Comparison of ENCODE assay signal across 15 mouse cellular contexts in the genomic region with DNA sequence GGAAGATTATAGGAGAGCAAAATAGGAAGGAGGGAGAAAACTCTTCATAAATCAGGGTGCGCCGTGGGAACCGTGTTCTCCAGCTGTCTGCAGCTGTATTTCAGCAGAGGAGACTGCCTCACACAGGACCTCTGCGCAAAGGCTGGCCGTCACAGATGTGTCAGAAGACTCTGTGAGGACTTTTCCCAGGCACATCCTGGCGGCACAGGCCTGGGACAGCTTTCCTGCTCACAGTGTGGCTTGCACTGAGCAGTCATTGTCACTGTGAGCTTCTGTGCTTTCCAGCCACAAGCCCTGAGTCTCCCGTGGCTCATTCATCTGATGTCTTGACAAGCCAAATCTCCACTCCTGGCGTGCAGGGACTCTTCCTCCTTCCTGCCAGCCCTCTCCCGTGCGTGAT.
DNase-seq lines count a peak whose midpoint lies in the region; ATAC-seq and TF ChIP-seq lines count a peak whose summit lies in the region.
"Had no signal": no experiment of that assay in that cellular context is flagged by ENCODE, and none has a peak within 500 bp of the region (broad histone marks: within the 10 kb centered on the region; RNA-seq: fewer than 3 reads in every experiment).

No protein-coding gene starts in this region.

- peak; percentile 47; the same call in 1 of the 2 replicates for ATAC-seq in lung, postnatal 0 days
- peak; percentile 52; the same call in 1 of the 2 replicates for ATAC-seq in midbrain, embryonic 16.5 days
- ATAC-seq: inflammation-experienced regulatory T-cells, adult 6 months had no signal

- peak; percentile 28 for DNase-seq in adrenal gland, postnatal 14 days
- no peak for DNase-seq in adrenal gland, adult 8-10 months
- DNase-seq in lung, postnatal 0 days (ENCODE audit: low spot score): peak; percentile 26
- DNase-seq in lung, postnatal 14 days: no peak
- DNase-seq in hindbrain, embryonic 10.5 days (ENCODE audit: low spot score): no peak
- DNase-seq in cerebellum, postnatal 25 days: no peak
- no peak for DNase-seq in thymus, adult 2 months
- DNase-seq: cerebellum, adult 9-10 months had no signal

- no peaks in the 10 kb centered on the region for H3K27me3 ChIP-seq in lung, postnatal 0 days (replicated peaks; ENCODE audit: insufficient read depth, low read length)
- H3K27me3 ChIP-seq in hindbrain, embryonic 10.5 days (ENCODE audit: insufficient read depth, poor library complexity, severe bottlenecking): no peaks in the 10 kb centered on the region
- no peaks in the 10 kb centered on the region for H3K27me3 ChIP-seq in midbrain, embryonic 16.5 days (ENCODE audit: control insufficient read depth, insufficient read depth, low read depth, low read length)
- no peaks in the 10 kb centered on the region for H3K27me3 ChIP-seq in thymus, adult 2 months (ENCODE audit: control insufficient read depth, insufficient read depth, low read length)
- H3K27me3 ChIP-seq: CH12.LX; kidney, embryonic 15.5 days had no signal

- TF ChIP-seq POLR2A in thymus, adult 2 months (IDR thresholded peaks at IDR 0.05; ENCODE audit: control insufficient read depth, extremely low read depth, insufficient read depth, low read length, poor library complexity): no peak

- WGBS in lung, postnatal 0 days: 70% methylated on average over 10 of the region's 10 CpGs
- 71% methylated on average over 10 of the region's 10 CpGs for WGBS in hindbrain, embryonic 10.5 days
- 44% methylated on average over 10 of the region's 10 CpGs for WGBS in midbrain, embryonic 16.5 days
- WGBS in thymus, adult 2 months: 85% methylated on average over 10 of the region's 10 CpGs

- H3K4me3 ChIP-seq in lung, postnatal 0 days (ENCODE audit: low read depth, low read length): no peak overlapping the region
- H3K4me3 ChIP-seq in hindbrain, embryonic 10.5 days: no peak overlapping the region
- H3K4me3 ChIP-seq in midbrain, embryonic 16.5 days (ENCODE audit: low read depth, low read length): no peak overlapping the region
- H3K4me3 ChIP-seq in thymus, adult 2 months (ENCODE audit: control insufficient read depth, insufficient read depth, low read length): no peak overlapping the region
- H3K4me3 ChIP-seq: heart, embryonic 10.5 days; kidney, embryonic 15.5 days; myocyte had no signal

- no peak for TF ChIP-seq EP300 in lung, postnatal 0 days (IDR thresholded peaks at IDR 0.05)

- H3K9me3 ChIP-seq in lung, postnatal 0 days (ENCODE audit: low read length): no peaks in the 10 kb centered on the region
- H3K9me3 ChIP-seq in hindbrain, embryonic 10.5 days: no peaks in the 10 kb centered on the region
- H3K9me3 ChIP-seq in midbrain, embryonic 16.5 days (replicated peaks; ENCODE audit: control insufficient read depth, low read length, poor library complexity, severe bottlenecking): no peaks in the 10 kb centered on the region
- H3K9me3 ChIP-seq: heart, embryonic 10.5 days; kidney, embryonic 15.5 days had no signal

- no peak for TF ChIP-seq CTCF in lung, postnatal 0 days (IDR thresholded peaks at IDR 0.05)
- TF ChIP-seq CTCF in thymus, adult 2 months (IDR thresholded peaks at IDR 0.05; ENCODE audit: borderline replicate concordance, control insufficient read depth, extremely low read depth, insufficient read depth, low read length, poor library complexity): no peak

- H3K36me3 ChIP-seq in lung, postnatal 0 days (ENCODE audit: insufficient read depth, low read length): 0 out of 2 replicates have a peak, but pooled peaks cover 8% of the 10 kb centered on the region
- peaks cover 63% of the 10 kb centered on the region for H3K36me3 ChIP-seq in hindbrain, embryonic 10.5 days
- 0 out of 2 replicates have a peak, but pooled peaks cover 2% of the 10 kb centered on the region for H3K36me3 ChIP-seq in midbrain, embryonic 16.5 days (ENCODE audit: control insufficient read depth, insufficient read depth, low read length)
- H3K36me3 ChIP-seq in thymus, adult 2 months (ENCODE audit: control insufficient read depth, insufficient read depth, low read length): peaks cover 26% of the 10 kb centered on the region

- no peak overlapping the region for H3K4me2 ChIP-seq in lung, postnatal 0 days (replicated peaks; ENCODE audit: low read depth, low read length)
- H3K4me2 ChIP-seq in midbrain, embryonic 16.5 days (ENCODE audit: low read length): no peak overlapping the region
- H3K4me2 ChIP-seq: kidney, embryonic 15.5 days had no signal

- H3K9ac ChIP-seq in lung, postnatal 0 days (replicated peaks; ENCODE audit: low read depth): no peak overlapping the region
- H3K9ac ChIP-seq in midbrain, embryonic 16.5 days (ENCODE audit: low read depth, low read length): no peak overlapping the region
- H3K9ac ChIP-seq: kidney, embryonic 15.5 days had no signal

- H3K27ac ChIP-seq in lung, postnatal 0 days (ENCODE audit: low read length): no peak overlapping the region
- H3K27ac ChIP-seq in hindbrain, embryonic 10.5 days: peak overlapping the region; percentile 67; the same call in 1 of the 2 replicates
- 0 out of 2 replicates have a peak overlapping the region, but pooled peaks have one; percentile 12 for H3K27ac ChIP-seq in midbrain, embryonic 16.5 days (ENCODE audit: low read length)
- no peak overlapping the region for H3K27ac ChIP-seq in thymus, adult 2 months (ENCODE audit: control insufficient read depth, insufficient read depth, low read length)
- H3K27ac ChIP-seq: heart, embryonic 10.5 days; kidney, embryonic 15.5 days; macrophage had no signal

- H3K4me1 ChIP-seq in lung, postnatal 0 days (ENCODE audit: insufficient read depth, low read depth, low read length): no peaks in the 10 kb centered on the region
- peaks cover 10% of the 10 kb centered on the region for H3K4me1 ChIP-seq in hindbrain, embryonic 10.5 days (replicated peaks)
- H3K4me1 ChIP-seq in midbrain, embryonic 16.5 days (ENCODE audit: control insufficient read depth, insufficient read depth, low read length): no peaks in the 10 kb centered on the region
- no peaks in the 10 kb centered on the region for H3K4me1 ChIP-seq in thymus, adult 2 months (replicated peaks; ENCODE audit: control insufficient read depth, insufficient read depth, low read length)

Comparison
In these comparisons a context has a peak if more than half of its experiments do, and no peak if none do; other contexts are left out.
1. DNase-seq: peak in adrenal gland, postnatal 14 days (single experiment) and lung, postnatal 0 days (single experiment); none in adrenal gland, adult 8-10 months (single experiment), lung, postnatal 14 days (single experiment), hindbrain, embryonic 10.5 days (single experiment), cerebellum, postnatal 25 days (0 of 2) and thymus, adult 2 months (single experiment).
2. H3K27ac ChIP-seq: peak in hindbrain, embryonic 10.5 days (single experiment) and midbrain, embryonic 16.5 days (single experiment); none in lung, postnatal 0 days (single experiment) and thymus, adult 2 months (single experiment).